Mouse (Mus musculus) spleen, postnatal 14 days (tissue): Measurements from ENCODE around the gene Gp1bb.

Experiments
- DNase-seq, 2 experiments: peaks; one replicate each; pipeline ENCODE4 v3.0.0; 2021 to 2022; ENCODE audit warnings: low spot score in 2 of 2

The Gp1bb gene

DNA sequence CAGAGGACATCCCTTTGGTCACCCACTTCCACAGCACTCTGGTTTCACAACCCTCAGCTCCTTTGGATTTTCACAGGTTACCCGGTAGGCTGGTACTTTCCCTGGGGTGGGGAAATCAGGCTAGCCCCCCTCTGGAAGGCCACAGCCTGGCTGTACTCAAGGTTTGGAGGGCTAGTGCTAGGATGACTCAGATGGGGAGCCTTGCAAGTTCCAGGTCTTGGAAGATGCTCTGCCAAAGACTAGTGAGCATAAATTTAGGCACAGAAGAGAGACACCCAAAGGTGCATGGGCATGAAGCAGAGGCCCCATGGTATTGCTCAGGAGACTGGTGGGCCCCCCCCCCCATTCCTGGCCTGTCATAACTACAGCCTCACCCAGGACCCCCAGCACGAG, 6.7 kb upstream of the Gp1bb start:
- no peak for DNase-seq

GRCm38 (mm10) chr16:18628206-18628947, 6.2 kb upstream of the Gp1bb start:
- DNase-seq = no peak

DNA sequence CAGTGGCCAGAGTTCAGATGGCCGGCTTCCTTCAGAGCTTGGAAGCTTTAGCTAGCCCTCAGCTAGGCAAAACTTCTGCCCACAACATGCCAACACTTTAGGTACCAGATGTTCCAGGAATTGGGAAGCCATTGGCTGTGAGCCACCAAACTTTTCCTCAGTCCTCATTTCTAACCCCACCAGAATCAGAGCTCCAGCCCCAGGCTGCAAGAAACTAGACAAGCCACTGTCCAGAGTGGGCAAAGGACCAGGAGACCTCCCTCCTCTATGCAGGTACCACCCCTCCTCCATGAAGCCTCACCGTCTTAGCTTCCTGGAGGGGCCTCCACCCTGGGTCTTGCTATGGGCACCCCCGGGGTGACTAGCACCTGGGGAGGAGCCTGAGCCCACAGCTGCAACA, 5.0 kb upstream of the Gp1bb start:
- no peak for DNase-seq

GRCm38 (mm10) chr16:18626376-18626878, 4.2 kb upstream of the Gp1bb start, which contains the start of gene Gm49601:
Gene Gm49601, minus strand, starts transcription at chr16:18626427.
- DNase-seq = peak; percentile 55 to 70

DNA sequence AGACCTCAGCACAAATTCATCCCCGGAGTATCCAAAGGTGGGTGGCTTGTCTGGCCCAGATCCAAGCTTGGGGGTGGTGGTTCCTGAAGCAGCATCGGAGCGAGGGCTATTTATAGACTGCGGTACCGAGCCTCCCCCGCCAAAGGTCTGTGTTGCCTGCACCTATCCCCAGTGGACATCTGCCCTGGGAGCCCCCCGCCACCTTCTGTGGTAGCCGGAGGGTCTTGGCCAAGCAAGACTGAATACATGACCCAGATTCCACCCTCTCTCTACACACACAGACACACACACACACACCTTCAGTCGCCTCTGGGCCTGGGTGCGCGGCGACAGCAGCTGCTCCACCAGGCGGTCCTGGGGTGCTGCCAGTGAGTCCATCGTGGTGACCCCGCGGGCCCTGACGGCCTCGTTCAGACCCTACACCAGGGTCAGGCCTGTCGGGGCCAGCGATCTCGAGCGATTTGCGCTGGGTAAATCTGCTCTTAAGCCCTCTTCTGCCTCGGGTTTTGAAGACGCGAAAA, 3.6 kb upstream of the Gp1bb start:
- no peak for DNase-seq

DNA sequence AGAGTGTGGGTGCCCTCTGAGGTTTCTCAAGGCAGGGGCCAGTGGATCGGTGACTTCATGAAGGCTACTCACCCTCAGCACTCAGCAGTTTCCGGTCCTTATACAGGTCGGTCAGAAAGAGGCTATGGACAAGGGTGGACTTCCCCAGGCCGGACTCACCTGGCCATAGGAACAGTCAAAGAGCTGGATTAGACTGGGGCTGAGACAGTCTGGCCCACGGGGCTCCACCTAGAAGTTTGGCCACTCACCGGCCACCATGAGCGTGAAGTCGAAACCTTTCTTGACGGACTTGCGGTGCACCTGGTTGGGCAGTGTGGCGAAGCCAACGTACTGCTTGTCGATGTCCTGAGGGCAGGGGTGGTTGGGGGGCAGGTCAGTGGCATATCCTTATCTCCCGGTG, 2.9 kb upstream of the Gp1bb start:
- no peak for DNase-seq

DNA sequence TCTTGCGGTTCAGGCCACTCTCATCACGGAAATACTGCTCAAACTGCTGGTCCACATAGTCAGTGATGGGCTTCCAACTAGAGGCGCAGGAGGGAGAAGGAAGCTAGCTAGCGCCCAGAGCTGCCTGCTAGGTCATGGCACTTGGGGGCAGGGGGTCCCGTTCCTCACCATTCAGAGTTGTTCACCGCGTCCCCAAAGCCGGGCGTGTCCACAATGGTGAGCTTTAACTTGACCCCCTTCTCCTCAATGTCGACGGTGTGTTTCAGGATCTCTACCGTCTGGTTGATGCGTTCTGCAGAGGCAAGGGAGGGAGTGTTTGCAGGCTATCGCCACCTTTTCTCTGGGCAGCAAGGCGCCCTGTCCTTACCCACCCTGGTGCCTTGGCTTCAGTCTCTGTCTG, 2.4 kb upstream of the Gp1bb start:
- DNase-seq = no peak

- no peak for DNase-seq
These were observed 1.7 kb upstream of the Gp1bb start for GRCm38 (mm10) chr16:18623751-18624540.

- DNase-seq = no peak
These were observed 930 bp upstream of the Gp1bb start for GRCm38 (mm10) chr16:18622916-18623750.

DNA sequence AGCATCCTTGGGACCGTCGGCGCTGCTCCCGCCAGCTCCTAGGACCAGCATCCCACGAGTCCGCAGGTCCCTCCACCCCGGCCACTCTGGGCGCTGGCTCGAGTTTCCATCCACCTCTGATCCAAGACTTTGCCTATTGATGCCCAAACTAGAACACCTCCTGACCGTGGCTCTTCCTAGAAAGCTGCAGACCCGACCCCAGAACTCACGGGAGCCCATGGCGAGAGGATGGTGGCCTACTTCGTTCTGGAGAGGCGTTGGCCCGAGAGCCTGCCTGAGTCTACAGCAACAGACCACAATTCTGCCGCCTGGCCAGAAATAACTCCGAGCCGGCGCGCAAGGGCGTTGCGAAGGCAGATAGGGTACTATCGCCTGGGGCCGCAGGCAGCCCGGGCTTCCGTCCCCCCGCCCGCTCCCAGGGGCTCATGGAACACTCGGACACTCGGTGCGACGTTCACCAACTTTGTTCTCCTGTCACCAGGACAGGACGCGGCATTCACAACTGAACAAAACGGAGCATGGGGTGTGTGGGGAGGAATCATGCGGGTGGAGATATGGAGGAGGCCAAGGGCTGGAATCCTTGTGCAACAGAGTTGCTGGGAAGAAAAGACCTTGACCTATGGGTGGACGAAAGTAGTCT, 721 bp downstream of the Gp1bb start:
- no peak for DNase-seq

DNA sequence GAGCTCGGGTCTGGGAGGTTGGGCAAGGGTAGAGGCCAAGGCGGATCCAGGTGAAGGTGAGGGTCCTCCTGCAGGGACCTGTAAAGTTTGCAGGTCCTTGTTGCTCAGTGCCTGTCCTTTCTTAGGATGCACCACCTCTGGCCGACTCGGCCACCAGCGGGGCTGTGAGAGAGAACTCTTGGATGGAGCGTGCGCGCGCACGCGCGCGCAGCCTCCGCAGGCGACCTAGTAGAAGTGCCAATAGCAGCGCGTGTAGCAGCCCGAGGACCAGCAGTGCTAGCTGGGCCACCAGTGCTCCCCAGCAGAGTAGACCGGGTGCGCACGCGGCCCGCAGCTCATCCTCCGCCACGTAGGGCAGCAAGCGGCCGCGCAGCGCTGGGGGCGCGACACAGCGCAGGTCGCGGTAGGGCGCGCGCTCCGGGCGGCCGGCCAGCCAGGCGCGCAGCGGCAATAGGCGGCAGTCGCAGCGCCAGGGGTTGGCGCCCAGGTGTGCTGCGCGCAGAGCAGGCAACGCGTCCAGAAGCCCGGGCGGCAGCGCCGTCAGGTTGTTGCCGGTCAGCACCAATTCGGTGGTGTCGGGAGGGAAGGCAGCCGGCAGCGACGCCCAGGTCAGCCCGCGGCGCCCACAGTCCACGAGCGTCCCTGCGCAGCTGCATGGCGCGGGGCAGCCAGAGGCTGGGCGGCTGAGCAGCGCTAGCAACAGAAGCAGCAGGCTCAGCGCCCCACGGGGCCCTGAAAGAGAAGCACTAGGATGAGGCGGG, 1.4 kb downstream of the Gp1bb start:
- no peak for DNase-seq

DNA sequence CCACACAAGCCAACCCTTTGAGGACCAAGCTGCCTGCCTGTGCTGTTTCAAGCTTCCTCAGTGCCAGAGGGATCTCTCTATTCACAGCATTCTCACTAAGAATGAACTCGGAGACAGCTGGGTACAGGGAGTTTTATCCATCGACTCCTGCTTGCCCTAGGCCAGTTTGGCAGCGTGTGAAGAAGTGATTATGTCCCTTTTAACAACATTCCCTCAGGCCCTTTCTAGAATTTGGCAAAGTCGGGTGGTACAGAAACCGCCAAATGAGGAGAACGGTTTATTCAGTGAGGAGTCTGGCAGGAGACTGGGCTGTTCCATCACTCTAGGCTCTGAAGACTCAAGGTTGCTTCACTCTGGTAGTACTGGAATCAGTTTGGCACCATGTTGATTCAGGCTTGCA, 2.0 kb downstream of the Gp1bb start:
- DNase-seq = no peak

GRCm38 (mm10) chr16:18619110-18619509, 3.1 kb downstream of the Gp1bb start:
- no peak for DNase-seq

- DNase-seq = no peak
These were observed 3.9 kb downstream of the Gp1bb start for GRCm38 (mm10) chr16:18618297-18618696.

GRCm38 (mm10) chr16:18617370-18618065, 4.7 kb downstream of the Gp1bb start:
- peak; percentile 64 to 80 for DNase-seq

GRCm38 (mm10) chr16:18613301-18613700, 8.9 kb downstream of the Gp1bb start:
- no peak for DNase-seq

DNA sequence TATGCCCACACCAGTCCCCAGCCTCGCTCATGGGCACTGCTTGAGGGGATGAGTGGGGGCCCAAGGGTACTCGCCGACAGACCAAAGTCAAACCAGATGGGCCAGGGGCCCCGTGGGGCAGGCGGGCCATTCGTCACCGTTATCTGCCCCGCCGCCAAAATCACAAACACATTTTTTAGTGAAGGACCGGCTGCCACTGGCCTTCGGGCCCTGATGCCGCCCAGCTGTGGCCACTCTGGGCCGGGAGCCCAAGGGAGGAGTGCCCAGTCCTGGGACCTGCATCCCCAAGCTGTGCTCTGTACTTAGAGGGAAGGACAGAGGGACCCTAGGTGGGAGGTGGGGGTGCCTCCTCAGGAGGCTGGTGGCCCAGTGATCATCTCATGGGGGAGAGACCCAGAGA, 10.5 kb downstream of the Gp1bb start:
- DNase-seq = no peak

- no peak for DNase-seq
These were observed 13.1 kb downstream of the Gp1bb start for GRCm38 (mm10) chr16:18609099-18609498.

DNA sequence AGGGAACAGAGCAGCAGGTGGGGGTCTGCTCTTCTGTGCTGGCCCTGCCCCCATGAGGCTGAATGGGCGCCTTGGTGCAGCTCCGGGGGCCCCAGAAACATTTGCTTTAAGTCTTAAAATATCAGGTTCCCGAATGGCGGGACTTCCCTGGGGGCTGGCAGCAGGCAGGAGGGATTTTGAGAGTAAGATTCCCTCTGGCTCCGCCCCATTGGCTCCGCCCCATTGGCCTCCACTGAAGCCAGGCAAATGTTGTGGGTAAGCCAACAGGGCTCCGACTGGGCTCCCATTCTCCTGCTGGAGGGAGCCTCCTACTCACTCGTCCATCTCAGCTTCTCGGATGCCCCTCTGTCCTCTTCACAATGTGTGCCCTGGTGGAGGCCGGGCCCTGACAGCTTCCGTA, 14.0 kb downstream of the Gp1bb start:
- no peak for DNase-seq

- no peak for DNase-seq
These were observed 16.5 kb downstream of the Gp1bb start for GRCm38 (mm10) chr16:18605705-18606104.
